Mouse (Mus musculus) liver, adult 2 months (tissue): ENCODE results near the gene Snta1.

Experiments used
- CTCF ChIP-seq: fragments of 200-500 bp; IDR thresholded peaks from 2 replicates; pipeline ENCODE4 v1.5.1; 2011; ENCODE audit warnings: low read depth, low read length, control low read depth
- POLR2A ChIP-seq: fragments of 200-500 bp; IDR thresholded peaks from 2 replicates; pipeline ENCODE4 v1.6.1; 2011; ENCODE audit warnings: low read length, control low read depth; ENCODE audit not compliant: insufficient read depth; ENCODE audit errors: extremely low read depth

DNA sequence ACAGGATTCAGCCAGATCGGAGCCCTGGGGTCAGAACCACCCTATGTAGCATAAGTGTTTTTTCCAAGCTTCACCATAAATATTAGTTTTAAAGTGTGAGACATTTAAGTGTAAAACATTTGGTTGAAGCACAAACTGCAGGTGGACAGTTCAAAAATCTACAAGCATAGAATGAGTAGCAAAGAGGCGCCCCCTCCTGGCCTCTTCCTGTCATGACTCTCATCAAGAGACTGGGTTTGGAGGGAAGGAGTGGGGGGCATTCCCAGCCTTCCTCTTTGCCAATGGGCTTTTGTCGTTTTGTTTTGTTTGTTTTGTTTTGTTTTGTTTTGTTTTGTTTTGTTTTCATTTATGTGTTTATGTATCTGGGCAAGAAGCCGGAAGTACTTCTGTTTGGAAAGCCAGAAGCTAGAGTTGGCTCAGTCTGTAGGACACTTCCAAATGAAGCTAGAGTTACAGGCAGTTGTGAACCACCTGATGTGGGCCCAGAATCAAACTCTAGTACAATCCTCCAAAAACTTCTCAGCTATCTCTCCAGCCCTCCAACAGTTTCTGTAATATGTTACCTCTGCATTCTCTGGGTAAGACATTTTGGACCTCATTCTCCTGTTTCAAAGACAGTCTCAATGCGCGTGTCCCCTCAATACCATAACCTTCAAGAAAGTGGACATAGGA is 33.8 kb downstream of the Snta1 start:
- TF ChIP-seq CTCF = peak; percentile 44; the same call in 1 of the 2 replicates
- no peak for TF ChIP-seq POLR2A
